ENCODE assay signal across 8 mouse cellular contexts in genomic region chr3:152066696-152067095, GRCm38 (mm10).
DNase-seq lines count a peak whose midpoint lies in the region; ATAC-seq lines count a peak whose summit lies in the region.
"Had no signal": no experiment of that assay in that cellular context is flagged by ENCODE, and none has a peak within 500 bp of the region (broad histone marks: within the 10 kb centered on the region; RNA-seq: fewer than 3 reads in every experiment).

No protein-coding gene starts in this region.

- peak; percentile 12 to 34 for DNase-seq in left cerebral cortex, postnatal 14 days (ENCODE audit: low spot score in 2 of 2)
- no peak for DNase-seq in left cerebral cortex, postnatal 36 days (ENCODE audit: low spot score in 2 of 2)
- DNase-seq in embryonic facial prominence, embryonic 14.5 days (ENCODE audit: low spot score), result peak; percentile 45
- peak; percentile 33 for DNase-seq in hindbrain, embryonic 11.5 days (ENCODE audit: low spot score)
- peak; percentile 11 for DNase-seq in lung, postnatal 36 days
- no peak for DNase-seq in ovary, postnatal 36 days (ENCODE audit: low spot score)
- DNase-seq in kidney, adult 18-20 months, result no peak

- H3K36me3 ChIP-seq in embryonic facial prominence, embryonic 14.5 days (ENCODE audit: control insufficient read depth, insufficient read depth, low read length), result no peaks in the 10 kb centered on the region
- no peaks in the 10 kb centered on the region for H3K36me3 ChIP-seq in hindbrain, embryonic 11.5 days (ENCODE audit: control insufficient read depth, insufficient read depth, low read length)

- peaks cover 5% of the 10 kb centered on the region; the same call in 1 of the 2 replicates for H3K27me3 ChIP-seq in embryonic facial prominence, embryonic 14.5 days (replicated peaks; ENCODE audit: control insufficient read depth, insufficient read depth, low read length)
- no peaks in the 10 kb centered on the region for H3K27me3 ChIP-seq in hindbrain, embryonic 11.5 days (ENCODE audit: control insufficient read depth, insufficient read depth, low read length)

- no peak for ATAC-seq in embryonic facial prominence, embryonic 14.5 days (ENCODE audit: low read depth)
- peak; percentile 51; the same call in 1 of the 2 replicates for ATAC-seq in hindbrain, embryonic 11.5 days (ENCODE audit: low FRiP score)

- peak overlapping the region; percentile 39 for H3K4me2 ChIP-seq in embryonic facial prominence, embryonic 14.5 days (ENCODE audit: low read depth, low read length)
- H3K4me2 ChIP-seq in hindbrain, embryonic 11.5 days (replicated peaks; ENCODE audit: low read depth, low read length), result peak overlapping the region; percentile 19

- WGBS in embryonic facial prominence, embryonic 14.5 days, result 26% methylated on average over 13 of the region's 13 CpGs
- WGBS in hindbrain, embryonic 11.5 days, result 29% methylated on average over 13 of the region's 13 CpGs

- 0 out of 2 replicates have a peak overlapping the region, but pooled peaks have one; percentile 10 for H3K9ac ChIP-seq in embryonic facial prominence, embryonic 14.5 days (ENCODE audit: low read depth, low read length)
- no peak overlapping the region for H3K9ac ChIP-seq in hindbrain, embryonic 11.5 days (ENCODE audit: low read depth, low read length)
- H3K9ac ChIP-seq: liver, embryonic 14.5 days had no signal

- H3K27ac ChIP-seq in embryonic facial prominence, embryonic 14.5 days (replicated peaks; ENCODE audit: low read depth, low read length), result no peak overlapping the region
- H3K27ac ChIP-seq in hindbrain, embryonic 11.5 days (ENCODE audit: low read depth, low read length), result no peak overlapping the region
- H3K27ac ChIP-seq: liver, embryonic 14.5 days had no signal

- intact Hi-C loops in left cerebral cortex, postnatal 14 days (cut with DNase I), result loop anchor here (5.0 kb wide), 1 partner anchor 229 kb away; the partner anchor contains the start of gene Ptgfr
- intact Hi-C loops in left cerebral cortex, postnatal 36 days (cut with DNase I), result loop anchor here (5.0 kb wide), 1 partner anchor 229 kb away; the partner anchor contains the start of gene Ptgfr

- no peak overlapping the region for H3K4me3 ChIP-seq in embryonic facial prominence, embryonic 14.5 days (ENCODE audit: low read depth, low read length)
- no peak overlapping the region for H3K4me3 ChIP-seq in hindbrain, embryonic 11.5 days (ENCODE audit: low read depth, low read length)

- H3K4me1 ChIP-seq in embryonic facial prominence, embryonic 14.5 days (ENCODE audit: control insufficient read depth, insufficient read depth, low read length), result no peaks in the 10 kb centered on the region
- no peaks in the 10 kb centered on the region; the same call in 1 of the 2 replicates for H3K4me1 ChIP-seq in hindbrain, embryonic 11.5 days (replicated peaks; ENCODE audit: control insufficient read depth, insufficient read depth, low read length)

- H3K9me3 ChIP-seq in embryonic facial prominence, embryonic 14.5 days (ENCODE audit: control insufficient read depth, low read length), result no peaks in the 10 kb centered on the region
- no peaks in the 10 kb centered on the region for H3K9me3 ChIP-seq in hindbrain, embryonic 11.5 days (ENCODE audit: control insufficient read depth, low read length)

Comparison
In these comparisons a context has a peak if more than half of its experiments do, and no peak if none do; other contexts are left out.
1. DNase-seq: peak in left cerebral cortex, postnatal 14 days (2 of 2), embryonic facial prominence, embryonic 14.5 days (single experiment), hindbrain, embryonic 11.5 days (single experiment) and lung, postnatal 36 days (single experiment); none in left cerebral cortex, postnatal 36 days (0 of 2), ovary, postnatal 36 days (single experiment) and kidney, adult 18-20 months (single experiment).